Mouse (Mus musculus) brain, embryonic 14.5 days (tissue): ENCODE results near the gene Mylk4.

Source experiments
- CTCF ChIP-seq: fragments of 200-500 bp; IDR thresholded peaks from 2 replicates; pipeline ENCODE4 v1.5.1; 2012; ENCODE audit warnings: inconsistent platforms, mild to moderate bottlenecking, moderate library complexity, borderline replicate concordance; ENCODE audit not compliant: insufficient read depth, insufficient read length; ENCODE audit errors: extremely low read depth
- POLR2A ChIP-seq: fragments of 200-500 bp; IDR thresholded peaks from 2 replicates; pipeline ENCODE4 v1.6.1; 2012; ENCODE audit warnings: mild to moderate bottlenecking, inconsistent platforms, borderline replicate concordance; ENCODE audit not compliant: poor library complexity, insufficient read depth, insufficient read length, severe bottlenecking; ENCODE audit errors: extremely low read depth

DNA sequence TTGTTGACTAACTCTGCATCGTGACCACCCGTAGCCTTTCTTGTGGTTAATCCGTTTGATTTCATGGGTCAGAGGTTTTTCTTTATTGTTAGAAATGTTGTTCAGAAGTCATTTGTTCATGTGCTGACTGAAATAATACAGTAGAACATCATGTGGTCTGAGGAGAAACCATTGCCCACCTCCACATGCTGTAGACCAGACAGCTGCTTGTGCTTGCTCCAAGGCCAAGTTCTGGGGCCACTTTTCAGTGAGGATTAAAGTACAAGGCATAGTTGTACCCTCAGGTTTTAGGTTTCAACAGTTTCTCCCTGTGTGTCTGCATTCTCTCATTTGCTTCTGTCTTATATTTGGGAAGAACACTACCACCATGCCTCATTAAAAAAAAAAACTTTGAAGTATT lies 23.9 kb upstream of the Mylk4 start:
- TF ChIP-seq CTCF, result no peak
- no peak for TF ChIP-seq POLR2A
